Mouse (Mus musculus) induced T-regulatory cell, adult 2 months (primary cell): ENCODE results near the gene Tmub1.

Source experiments
- DNase-seq: peaks from one replicate; pipeline ENCODE4 v3.0.0-alpha.2; 2012; ENCODE audit warnings: low read depth

Gene Tmub1

DNA sequence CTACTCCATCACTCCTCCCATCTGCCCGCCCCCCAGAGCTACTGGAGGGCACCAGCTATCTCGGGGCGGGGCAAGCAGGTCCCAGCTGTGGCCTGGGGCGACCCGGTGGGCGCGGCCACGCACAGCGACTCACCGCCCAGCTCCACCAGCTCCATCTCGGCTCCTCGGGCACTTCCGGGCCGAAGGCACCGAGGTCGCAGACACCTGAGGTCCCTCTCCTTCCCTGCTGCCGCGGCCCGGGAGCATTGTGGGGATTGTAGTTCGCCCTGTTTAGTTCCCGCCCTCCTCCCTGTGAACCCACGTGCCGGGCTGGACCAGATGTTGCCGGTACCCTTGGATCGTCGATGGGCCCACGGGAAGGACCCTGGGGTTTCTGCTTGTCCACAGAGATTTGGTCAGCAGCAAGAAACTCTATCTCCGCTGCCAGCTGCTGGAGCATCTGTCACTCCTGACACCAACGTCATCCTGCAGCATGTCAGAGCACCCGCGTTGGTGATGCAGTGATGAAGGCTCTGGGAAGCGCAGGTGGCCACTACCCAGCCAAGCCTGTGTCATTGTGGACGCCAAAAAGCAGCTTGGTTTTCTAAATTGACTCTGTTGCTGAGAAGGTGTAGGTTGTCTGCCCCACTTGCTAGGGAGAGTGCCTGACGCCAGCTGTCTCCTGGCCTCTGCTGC is at the start of gene Tmub1:
Gene Tmub1, minus strand, starts transcription at position 231 of the 675 bp plus-strand sequence.
- DNase-seq: peak; percentile 92

DNA sequence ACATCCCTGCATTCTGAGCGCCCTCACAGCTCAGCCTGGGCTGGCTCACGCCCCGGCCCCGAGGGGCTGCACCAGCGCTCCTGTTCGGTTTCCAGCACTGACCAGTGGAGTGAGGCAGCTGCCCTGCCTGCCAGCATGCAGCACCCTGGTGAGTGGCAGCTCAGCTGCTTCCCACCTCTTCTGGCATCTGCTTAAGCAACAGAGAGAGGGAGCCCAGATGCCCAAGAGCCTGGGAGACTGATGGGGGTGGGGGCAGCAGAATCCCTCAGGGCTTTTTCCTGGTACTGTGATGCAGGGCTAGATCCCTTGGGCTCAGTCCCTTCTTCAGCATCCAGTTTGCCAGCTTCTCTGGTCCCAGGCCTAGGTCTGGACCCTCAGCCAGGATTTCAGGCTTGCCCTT is 49.1 kb upstream of the Tmub1 start:
- DNase-seq: no peak

DNA sequence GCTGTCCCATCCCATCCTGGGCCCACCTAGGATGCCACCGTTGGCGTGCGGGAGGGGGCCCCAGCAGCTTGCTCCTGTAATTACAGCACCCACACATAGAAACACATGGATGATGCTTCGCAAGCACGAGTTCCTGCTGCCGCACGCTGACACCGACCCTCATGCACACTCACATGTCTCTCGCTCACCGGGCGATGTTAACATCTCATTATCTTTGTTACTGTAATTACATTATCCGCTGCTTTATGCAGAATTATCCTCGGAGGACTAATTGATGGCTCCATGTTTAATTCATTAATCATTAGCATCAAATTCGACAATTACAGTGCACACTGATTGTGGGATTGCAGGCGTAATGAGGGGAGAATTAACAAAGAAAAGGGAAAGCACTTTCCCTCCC is 47.4 kb upstream of the Tmub1 start:
- DNase-seq: no peak

- no peak for DNase-seq
These were observed 45.1 kb upstream of the Tmub1 start for GRCm38 (mm10) chr5:24492546-24493285.

DNA sequence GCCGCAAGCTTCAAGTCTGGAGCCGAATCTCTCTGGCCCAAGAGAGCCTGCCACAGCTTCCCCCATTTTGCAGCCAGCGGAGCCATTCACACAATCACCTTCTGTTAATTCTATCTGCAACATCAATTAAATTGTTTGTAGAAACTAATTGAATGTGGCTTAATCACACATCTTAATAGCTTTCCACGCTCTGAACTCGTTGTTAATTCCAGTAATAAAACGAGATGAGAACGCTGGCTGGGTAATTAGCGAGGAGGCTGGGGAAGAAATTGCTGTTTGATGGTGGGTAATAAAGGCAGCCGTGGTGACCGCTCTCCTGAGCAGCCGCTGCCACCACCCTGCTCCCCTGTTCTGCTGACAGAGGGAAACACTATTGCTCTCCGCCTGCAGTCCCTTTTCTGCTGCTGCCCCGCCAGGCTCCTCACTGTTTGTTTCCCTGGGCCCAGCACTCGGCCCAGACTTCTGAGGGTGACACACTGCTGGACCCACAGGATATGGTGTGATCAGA is 42.8 kb upstream of the Tmub1 start:
- no peak for DNase-seq

DNA sequence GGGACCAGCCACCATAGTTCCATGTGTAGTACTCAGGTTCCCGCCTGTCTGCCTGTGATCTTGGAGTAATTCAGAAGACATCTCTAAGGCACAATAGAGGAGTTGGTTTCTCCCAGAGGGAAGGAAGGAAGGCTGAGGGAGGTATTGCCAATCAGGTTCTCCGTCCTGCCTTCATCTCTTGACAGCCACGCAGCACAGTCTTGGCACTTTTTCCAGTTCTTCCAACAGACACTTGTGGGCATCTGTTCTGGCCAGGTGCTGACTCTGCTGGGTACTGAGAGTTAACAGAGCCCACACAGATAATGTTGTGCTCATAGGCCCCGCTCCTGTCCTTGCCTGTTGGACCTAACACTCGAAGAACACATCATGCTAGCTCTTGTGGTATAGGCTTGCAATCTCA is 39.1 kb upstream of the Tmub1 start:
- no peak for DNase-seq

- peak; percentile 84 for DNase-seq
These were observed 38.4 kb upstream of the Tmub1 start for GRCm38 (mm10) chr5:24486097-24486496.

DNA sequence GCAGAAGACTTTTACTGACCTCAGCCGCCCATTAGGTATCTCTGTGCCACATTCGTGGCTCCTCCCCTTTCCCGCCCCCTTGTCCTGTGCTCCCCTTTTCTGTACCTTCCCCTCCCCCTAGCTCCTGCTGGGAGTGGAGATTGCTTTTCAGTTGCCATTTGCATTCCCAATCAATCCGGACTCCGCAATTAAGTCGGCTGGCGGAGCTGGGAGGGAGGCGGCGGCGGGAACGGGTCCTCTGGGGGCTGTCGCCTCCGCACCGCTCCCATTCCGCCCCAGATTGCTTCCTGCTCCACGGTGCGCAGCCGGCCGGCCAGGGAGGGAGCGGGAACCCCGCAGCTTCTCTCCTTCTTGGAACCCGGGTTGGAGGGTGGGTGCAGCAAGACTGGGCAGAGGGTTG is 37.3 kb upstream of the Tmub1 start:
- no peak for DNase-seq

- peak; percentile 78 for DNase-seq
These were observed 35.7 kb upstream of the Tmub1 start for GRCm38 (mm10) chr5:24483326-24483725.

DNA sequence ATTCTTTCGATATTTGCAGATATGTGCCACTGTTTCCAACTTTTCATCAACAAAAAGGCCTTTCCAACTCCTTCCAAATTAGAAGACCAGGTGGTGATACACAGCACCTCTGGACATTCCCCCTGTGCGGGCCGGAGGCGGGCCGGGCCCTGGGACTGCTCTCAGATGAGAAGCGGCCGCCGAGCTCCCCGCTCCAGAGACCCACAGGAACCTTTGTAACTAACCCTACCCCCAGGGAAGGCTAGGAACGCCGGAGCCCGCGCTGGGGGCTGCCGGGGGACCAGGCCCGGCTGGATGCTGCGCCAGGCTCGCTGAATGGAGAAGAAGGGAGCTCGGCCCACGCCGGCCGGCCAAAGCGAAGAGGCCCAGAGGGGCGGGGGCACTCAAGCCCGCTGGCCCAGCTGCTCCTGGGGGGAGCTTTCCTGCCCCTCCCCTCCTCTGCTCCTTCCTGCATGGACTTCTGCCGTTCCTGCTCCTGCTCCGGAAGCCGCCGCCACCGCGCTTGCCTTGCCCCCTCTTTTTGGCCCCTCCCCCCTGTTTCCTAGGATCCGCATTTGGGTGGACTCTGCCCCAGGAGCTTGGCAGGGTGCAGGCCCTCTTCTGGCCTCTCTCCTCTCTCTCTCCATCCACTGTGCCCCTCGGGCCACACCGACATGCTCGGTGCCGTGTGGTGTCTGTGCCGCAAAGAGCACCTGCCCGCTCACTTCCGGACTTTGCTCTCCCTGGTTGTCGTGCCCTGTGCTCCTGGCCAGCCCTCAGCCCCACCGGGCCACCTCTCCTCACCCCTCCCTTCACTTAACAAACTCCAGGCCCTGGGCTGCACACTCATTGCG is 34.8 kb upstream of the Tmub1 start:
- DNase-seq: no peak

DNA sequence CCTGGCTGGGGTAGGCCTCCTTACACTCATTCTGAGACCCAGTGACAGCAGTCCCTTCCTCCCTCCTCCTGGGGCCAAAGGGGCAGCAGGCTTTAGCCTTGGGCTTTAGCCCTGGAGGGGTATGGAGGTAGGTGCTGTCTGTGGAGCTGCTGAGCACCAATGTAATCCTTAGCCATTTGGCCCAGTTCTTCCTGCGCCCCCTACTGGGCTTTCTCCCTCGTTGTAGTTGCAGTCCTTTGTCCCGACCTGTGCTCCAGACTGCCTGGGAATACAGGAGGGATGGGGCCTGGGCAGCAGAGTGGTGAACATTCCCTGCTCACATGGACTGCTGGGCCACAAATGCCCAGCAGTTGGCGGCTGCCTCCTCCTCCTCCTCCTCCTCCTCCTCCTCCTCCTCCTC is 34.0 kb upstream of the Tmub1 start:
- peak; percentile 59 for DNase-seq

GRCm38 (mm10) chr5:24477909-24478308 is 30.3 kb upstream of the Tmub1 start:
- DNase-seq: no peak

GRCm38 (mm10) chr5:24475476-24476241 is 28.0 kb upstream of the Tmub1 start:
- no peak for DNase-seq

DNA sequence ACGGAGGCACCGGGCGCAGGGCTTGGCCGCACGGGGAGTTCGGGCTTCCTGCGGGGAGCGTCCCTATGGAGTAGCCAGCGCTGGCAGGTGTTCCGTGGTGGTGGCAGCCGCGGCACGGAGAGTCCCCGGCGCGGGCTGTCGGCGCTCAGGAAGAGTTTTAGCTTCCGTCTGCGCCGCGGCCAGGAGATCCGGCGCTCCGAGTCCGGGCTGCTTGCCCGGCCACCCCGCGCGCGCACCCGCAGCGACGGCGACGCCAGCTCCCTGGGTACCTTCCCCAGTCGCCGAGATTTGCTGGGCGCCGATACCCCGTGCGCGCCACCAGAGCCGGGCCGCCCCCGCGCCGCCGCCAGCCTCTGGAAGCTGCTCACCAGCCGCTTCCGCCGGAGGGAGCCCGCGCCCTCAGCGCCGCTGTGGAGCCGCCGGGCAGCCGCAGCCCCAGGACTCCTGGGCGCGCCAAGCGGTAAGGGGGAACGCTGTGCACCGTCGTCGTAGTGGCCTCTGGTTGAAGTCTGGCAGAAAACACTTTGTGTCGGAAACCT is 27.1 kb upstream of the Tmub1 start:
- DNase-seq: peak; percentile 59

GRCm38 (mm10) chr5:24474025-24474722 is 26.5 kb upstream of the Tmub1 start:
- no peak for DNase-seq

DNA sequence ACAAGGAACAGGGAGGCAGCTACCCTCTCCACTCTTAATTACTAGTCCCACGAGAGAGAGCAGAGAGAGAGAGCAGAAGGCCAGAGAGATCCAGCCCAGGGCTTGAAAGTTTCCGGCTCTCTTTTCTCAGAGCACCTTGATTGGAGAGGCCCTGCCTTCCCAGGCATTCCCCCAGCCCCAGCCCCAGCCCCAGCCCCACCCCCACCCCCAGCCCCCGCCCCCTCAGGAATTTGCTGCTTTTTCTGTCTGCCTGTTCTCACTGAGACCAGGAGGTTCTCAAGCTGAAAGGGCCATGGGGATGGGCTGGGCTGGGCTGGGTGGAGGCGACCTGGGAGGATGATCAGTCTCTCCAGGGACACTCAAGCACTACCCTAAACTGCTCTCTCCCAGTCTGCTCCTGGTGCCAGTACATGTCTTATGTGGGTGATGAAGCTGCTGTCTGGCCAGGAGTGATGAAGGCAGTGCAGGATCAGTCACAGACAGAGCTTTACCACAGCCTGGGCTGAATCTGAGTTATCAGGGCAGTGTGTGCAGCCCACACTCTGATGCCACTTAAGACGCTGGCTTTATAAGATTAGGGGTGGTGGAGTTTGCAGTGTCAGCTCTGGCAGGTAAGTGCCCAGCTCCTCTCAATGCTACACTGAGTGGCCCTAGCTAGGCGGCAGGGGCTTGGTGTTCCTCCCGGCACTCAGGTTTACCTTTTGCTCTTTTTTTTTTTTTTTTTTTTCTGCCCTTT is 25.4 kb upstream of the Tmub1 start:
- no peak for DNase-seq

GRCm38 (mm10) chr5:24470600-24470999 is 22.9 kb upstream of the Tmub1 start:
- peak; percentile 90 for DNase-seq

DNA sequence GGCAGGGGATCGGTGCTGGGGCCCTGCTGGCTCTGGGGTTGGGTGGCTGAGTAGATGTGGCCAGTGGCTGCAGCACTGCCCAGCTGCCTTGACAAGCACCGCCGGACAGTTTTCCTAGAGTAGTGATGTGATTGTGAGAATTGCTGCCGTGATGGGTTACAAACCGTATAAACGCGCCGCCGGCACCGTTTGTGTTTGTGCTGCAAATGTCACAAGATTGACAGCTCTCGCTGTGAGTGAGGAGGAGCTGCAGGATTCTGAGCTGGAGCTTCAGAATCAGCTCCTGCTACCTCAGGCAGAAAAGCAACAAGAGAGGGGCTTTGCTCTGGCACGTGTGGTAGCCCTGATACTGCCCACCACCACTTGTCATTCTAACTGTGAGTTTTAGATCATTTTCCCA is 19.1 kb upstream of the Tmub1 start:
- DNase-seq: no peak

DNA sequence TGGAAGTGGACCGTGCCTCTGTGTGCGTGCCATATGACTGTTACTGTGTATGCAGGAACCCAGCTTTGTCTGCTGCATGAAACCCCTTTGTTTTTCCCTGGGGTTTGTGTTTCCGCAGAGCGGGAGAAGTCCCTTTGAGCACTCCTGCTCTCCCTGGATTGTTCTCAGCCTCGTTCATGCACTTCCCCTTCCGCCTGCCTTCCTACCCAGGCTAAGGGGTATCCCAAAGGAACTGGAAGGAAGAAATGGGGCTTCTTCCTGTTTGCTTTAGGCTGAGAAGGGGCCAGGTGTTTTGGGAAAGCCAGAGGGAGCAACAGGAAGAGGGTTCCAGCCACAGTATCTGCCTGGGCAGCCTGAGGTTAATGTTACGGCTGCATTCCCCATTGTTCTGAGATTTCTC is 8.0 kb upstream of the Tmub1 start:
- DNase-seq: no peak

GRCm38 (mm10) chr5:24455076-24455475 is 7.4 kb upstream of the Tmub1 start:
- no peak for DNase-seq
